Mouse (Mus musculus) E14TG2a.4 (cell line): ENCODE measurements at regions not wholly inside any gene's neighbourhood (a gene's known extent, or its start where the extent isn't known, plus 50 kb on each side); places are given as distances from the start of the nearest gene placed in this dataset.

Experiments
- CTCF ChIP-seq: conservative IDR thresholded peaks from 2 replicates; pipeline ENCODE4 v1.5.1; 2014; ENCODE audit warnings: low read length
- NANOG ChIP-seq: IDR thresholded peaks from 2 replicates; pipeline ENCODE4 v1.6.1; 2014; ENCODE audit warnings: borderline replicate concordance, low read length, mixed read lengths

GRCm38 (mm10) chr4:31366172-31366571 is 597.7 kb upstream of the Map3k7 start:
- TF ChIP-seq CTCF: no peak
- TF ChIP-seq NANOG: no peak
